Mouse (Mus musculus) thymus, postnatal 4 days (tissue): ENCODE measurements around the gene Arid3b.
"Not testable (repeated sequence)": the region's sequence is repeated elsewhere in the genome, so short reads cannot be mapped to it uniquely, and the experiment has no call there.

Experiments
- DNase-seq: peaks from one replicate; pipeline ENCODE4 v3.0.0; 2021

Arid3b gene

GRCm38 (mm10) chr9:57836581-57837170 is at the start of gene Arid3b:
TSS of gene Arid3b (minus strand) at chr9:57836793.
- peak; percentile 94 for DNase-seq

- no peak for DNase-seq
Observed at GRCm38 (mm10) chr9:57883413-57883812, 46.8 kb upstream of the Arid3b start.

- not testable (repeated sequence) for DNase-seq
Observed at GRCm38 (mm10) chr9:57881781-57882180, 45.2 kb upstream of the Arid3b start.

DNA sequence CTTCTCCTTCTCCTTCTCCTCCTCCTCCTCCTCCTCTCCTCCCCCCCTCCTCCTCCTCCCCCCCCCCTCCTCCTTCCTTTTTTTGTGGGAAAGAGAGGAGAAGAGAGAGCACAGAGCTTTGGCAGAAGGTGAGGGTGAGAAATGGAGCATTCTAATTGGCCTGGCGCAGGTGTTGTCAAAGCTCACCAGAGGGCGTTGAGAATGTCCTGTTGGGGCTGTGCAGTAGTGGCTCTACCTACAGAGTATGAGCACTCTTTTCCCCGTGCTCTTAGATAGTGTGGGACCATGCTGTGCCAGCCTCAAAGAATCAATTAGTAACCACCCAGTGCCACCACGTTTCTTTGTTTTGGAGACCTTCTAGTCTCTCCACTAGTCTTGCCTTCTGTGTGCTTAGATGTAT is 43.7 kb upstream of the Arid3b start:
- DNase-seq = no peak

GRCm38 (mm10) chr9:57879213-57879612 is 42.6 kb upstream of the Arid3b start:
- DNase-seq = no peak

DNA sequence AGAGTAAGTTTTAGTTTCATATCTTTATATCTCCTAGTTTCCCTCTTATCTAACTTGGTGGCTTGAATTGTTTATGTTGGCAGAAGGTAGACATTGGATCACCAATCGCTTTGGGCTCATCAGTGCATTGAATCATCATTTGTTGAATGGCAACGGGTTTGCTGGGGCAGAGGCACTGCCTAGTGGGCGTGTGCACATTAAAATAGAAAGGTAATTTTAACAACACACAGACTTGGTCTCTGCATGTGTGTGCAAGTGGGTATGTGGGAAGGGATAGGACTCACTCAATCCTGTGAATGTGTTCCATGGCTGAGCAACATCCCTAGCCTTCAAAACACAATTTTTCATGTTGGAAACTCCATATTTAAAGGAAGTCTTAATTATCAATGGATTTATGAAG is 38.4 kb upstream of the Arid3b start:
- DNase-seq = no peak

DNA sequence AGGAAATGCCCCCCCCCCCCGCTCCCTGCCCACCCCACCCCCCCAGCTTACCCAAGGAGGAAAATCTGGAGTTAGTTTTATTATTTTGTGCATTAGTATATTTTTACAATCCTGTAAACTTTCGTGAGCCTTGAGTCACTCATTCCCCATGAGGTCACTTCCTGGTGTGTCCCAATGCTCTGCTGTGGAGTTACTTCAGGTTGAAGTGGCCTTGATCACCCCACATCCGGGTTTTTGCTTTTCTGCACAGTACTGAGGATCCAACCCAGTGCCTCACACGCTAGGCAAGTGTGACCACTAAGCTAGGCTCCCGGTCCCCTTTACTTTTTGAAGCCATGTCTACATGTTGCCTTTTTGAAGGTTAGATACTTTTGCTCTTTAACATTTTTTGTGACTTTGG is 37.5 kb upstream of the Arid3b start:
- DNase-seq = no peak

GRCm38 (mm10) chr9:57870273-57870816 is 33.8 kb upstream of the Arid3b start:
- DNase-seq = no peak

DNA sequence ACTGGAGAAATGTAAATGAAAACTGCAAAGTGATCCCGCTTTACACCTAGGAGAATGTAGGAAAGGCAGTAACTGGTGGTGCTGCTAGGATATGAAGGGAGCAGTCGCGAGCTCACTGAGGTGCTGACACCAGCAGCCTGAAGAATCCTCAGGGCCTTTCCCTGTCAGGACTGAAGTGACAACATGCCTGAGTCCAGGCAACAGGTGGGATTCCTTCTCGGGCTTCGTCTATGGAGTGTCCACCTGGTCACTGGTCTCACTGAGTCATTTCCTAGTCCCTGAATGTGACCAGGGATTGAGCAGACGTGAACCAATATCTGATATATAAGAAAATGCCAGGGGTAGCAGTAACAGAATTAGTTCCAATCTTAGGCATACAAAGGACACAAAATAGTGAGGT is 32.2 kb upstream of the Arid3b start:
- DNase-seq = no peak

DNA sequence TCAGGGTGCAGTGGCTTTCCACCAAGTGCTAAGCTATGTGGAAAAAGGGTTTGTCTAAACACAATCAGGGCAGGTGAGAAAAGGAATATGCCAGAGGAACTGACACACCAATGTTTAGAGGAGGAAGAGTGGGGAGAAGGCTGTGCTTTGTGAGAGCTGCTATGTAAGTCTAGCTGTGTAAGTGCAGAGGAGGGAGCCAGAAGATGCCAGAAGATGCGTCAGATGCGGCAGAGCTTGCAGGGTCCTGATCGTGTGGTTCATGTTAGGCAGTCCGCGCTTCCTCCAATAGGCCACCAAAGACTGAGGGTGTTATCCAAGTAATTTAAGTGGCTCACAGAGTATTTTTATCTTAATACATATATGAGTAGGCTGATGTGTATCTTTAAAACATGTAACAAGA is 31.3 kb upstream of the Arid3b start:
- DNase-seq = no peak

- no peak for DNase-seq
Observed at GRCm38 (mm10) chr9:57867236-57867635, 30.6 kb upstream of the Arid3b start.

DNA sequence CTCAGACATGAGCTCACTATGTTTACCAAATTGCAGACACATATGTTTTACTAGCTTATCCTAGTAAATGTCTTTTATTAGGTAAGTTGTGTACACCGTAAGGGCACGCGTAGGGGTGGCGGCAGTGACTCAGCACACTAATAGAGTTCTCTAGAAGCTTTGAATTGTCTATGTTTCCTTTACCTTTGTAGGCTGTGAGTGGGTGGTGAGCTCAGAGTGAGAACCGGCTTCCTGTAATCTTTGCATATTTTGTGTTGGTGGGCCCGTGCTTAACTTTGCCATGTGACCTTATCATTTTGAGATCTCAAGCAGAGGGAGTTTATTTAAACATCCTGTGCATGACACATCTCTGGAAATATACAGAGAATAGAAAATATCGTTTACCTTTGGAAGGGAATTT is 29.9 kb upstream of the Arid3b start:
- peak; percentile 48 for DNase-seq

- no peak for DNase-seq
Observed at GRCm38 (mm10) chr9:57864336-57864735, 27.7 kb upstream of the Arid3b start.

DNA sequence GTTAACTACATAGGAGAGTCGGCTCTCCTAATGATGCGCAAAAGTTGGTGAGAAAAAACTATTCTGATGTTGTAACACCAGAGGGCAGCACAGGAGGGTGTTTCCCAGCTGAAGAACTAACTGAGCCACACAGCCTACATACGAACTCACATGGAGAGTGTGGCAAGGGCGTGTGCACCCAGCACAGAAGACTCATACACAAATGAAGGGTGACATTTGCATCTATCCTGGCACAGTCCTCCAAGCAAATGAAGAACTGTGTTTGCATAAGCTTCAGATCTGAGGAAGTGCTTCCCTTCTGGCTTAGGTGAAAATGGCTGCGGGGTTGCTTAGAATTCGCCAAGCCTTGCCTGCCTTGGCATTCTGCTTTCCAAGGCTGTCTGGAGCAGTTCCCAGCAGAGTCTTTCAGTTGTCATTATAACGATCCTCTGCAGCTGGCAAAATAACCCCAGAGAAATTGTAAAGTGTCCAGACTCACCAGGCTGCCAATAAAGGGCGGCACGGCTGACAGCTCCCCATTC is 25.4 kb upstream of the Arid3b start:
- peak; percentile 66 for DNase-seq

DNA sequence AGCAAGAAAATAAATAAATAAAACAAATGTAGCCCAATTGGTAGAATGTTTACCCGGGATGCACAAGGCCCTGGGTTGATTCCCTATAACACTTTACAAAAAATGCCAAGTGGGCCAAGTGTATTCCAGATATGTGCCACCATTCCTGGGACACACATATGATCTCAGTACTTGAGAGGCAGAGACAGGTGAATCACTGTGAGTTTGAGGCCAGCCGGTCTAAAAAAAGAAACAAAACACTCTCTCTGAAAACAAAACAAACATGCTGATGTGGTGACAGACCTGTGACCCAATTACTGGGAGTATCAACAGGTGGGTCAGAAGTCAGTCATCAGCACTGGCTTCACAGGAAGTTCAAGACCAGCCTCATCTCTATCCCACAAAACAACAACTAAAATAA is 19.9 kb upstream of the Arid3b start:
- no peak for DNase-seq

GRCm38 (mm10) chr9:57854280-57854679 is 17.7 kb upstream of the Arid3b start:
- DNase-seq = no peak

- no peak for DNase-seq
Observed at GRCm38 (mm10) chr9:57839032-57839431, 2.4 kb upstream of the Arid3b start.

DNA sequence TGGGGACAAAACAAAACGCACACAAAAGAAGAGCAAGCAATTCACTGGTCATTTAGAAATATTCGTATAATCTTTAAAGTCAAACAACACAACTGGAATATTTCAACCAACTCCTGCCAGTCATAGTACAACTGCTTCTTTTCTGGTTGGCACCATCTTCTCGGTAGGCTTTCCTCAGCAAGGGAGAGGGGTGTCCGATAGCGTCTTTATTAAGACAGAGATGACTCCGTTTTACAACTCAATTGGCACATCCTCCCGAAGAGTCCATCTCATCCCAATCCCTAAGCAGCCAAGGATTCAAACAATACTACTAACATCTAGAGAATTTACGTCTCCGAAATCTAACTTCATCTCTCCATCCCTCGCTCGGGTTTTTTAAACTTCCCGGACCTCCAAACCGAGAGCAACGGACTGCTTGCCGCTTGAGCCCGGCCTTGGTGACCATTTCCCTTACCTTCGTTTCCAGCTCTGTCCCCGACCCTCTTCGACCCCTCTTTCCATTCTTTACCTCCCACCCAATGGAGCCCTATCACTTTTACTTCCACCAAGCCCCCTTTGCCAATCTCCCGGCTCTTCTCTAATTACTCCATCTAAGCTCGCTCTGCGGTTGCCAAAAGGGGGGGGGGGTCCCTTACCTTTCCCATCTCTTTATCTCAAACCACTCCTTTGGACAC is 615 bp downstream of the Arid3b start:
- no peak for DNase-seq

- DNase-seq = no peak
Observed at GRCm38 (mm10) chr9:57834629-57835417, 1.8 kb downstream of the Arid3b start.

- DNase-seq = no peak
Observed at GRCm38 (mm10) chr9:57833762-57834471, 2.7 kb downstream of the Arid3b start.

- peak; percentile 83 for DNase-seq
Observed at GRCm38 (mm10) chr9:57831267-57832082, 5.1 kb downstream of the Arid3b start.
